ENCODE assay signal across 19 mouse cellular contexts in the genomic region with DNA sequence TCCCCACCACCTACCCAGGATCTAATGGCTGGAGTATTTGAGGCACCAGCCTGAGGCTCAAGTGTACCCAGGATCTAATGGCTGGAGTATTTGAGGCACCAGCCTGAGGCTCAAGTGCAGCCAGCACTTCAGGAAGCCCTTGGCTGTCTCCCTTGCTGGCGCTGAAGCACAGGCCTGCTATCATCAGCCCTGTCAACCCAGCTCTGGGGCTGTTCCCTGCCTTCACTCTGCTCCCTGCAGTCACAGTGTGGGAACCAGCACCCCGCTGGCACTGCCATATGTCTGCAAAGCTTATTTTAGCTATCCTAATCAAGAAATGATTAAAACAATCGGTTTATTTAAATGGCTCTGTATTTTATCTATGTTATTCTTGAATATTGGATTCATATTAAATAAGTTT.
DNase-seq lines count a peak whose midpoint lies in the region; ATAC-seq and TF ChIP-seq lines count a peak whose summit lies in the region.
"Had no signal": no experiment of that assay in that cellular context is flagged by ENCODE, and none has a peak within 500 bp of the region (broad histone marks: within the 10 kb centered on the region; RNA-seq: fewer than 3 reads in every experiment).

No protein-coding gene starts in this region.

- no peak overlapping the region; the same call in 1 of the 2 replicates for H3K27ac ChIP-seq in forebrain, postnatal 0 days (ENCODE audit: low read depth, low read length)
- no peak overlapping the region for H3K27ac ChIP-seq in forebrain, embryonic 14.5 days (ENCODE audit: low read depth, low read length)
- no peak overlapping the region for H3K27ac ChIP-seq in hindbrain, embryonic 16.5 days (ENCODE audit: low read depth, low read length)
- no peak overlapping the region for H3K27ac ChIP-seq in hindbrain, postnatal 0 days
- H3K27ac ChIP-seq in cerebellum, adult 2 months (ENCODE audit: insufficient read depth, low read length): no peak overlapping the region
- H3K27ac ChIP-seq: embryonic facial prominence, embryonic 15.5 days; hindbrain, embryonic 15.5 days; kidney, embryonic 15.5 days; left cerebral cortex, adult 2 months; limb, embryonic 13.5 days; neural tube, embryonic 13.5 days had no signal

- no peak for DNase-seq in forebrain, postnatal 0 days
- DNase-seq in forebrain, embryonic 14.5 days (ENCODE audit: low spot score): no peak
- DNase-seq in hindbrain, postnatal 0 days (ENCODE audit: low spot score): no peak
- peak; percentile 90 to 94 for DNase-seq in cerebellum, adult 2 months
- DNase-seq in layer of hippocampus, adult 9-11 months: peak; percentile 35
- DNase-seq in natural killer cell, adult 2 months (ENCODE audit: low spot score in 2 of 2): no peak
- DNase-seq: liver, postnatal 0 days; lung, postnatal 36 days; midbrain, embryonic 14.5 days; thymus, postnatal 25 days had no signal

- no peak overlapping the region for H3K4me3 ChIP-seq in forebrain, postnatal 0 days (ENCODE audit: low read depth, low read length)
- no peak overlapping the region for H3K4me3 ChIP-seq in forebrain, embryonic 14.5 days (ENCODE audit: low read depth, low read length)
- no peak overlapping the region for H3K4me3 ChIP-seq in hindbrain, embryonic 16.5 days (ENCODE audit: low read length)
- H3K4me3 ChIP-seq in hindbrain, postnatal 0 days (ENCODE audit: low read length): no peak overlapping the region
- H3K4me3 ChIP-seq in cerebellum, adult 2 months (replicated peaks; ENCODE audit: insufficient read depth, low read depth, low read length): no peak overlapping the region
- H3K4me3 ChIP-seq: embryonic facial prominence, embryonic 15.5 days; hindbrain, embryonic 15.5 days; kidney, embryonic 15.5 days; left cerebral cortex, adult 2 months; limb, embryonic 13.5 days; neural tube, embryonic 13.5 days had no signal

- no peak for TF ChIP-seq CTCF in forebrain, postnatal 0 days (IDR thresholded peaks at IDR 0.05; ENCODE audit: low read depth)
- TF ChIP-seq CTCF in hindbrain, postnatal 0 days (IDR thresholded peaks at IDR 0.05; ENCODE audit: low read depth): no peak
- TF ChIP-seq CTCF in cerebellum, adult 2 months (IDR thresholded peaks at IDR 0.05; ENCODE audit: borderline replicate concordance, insufficient read depth, low read depth, low read length): no peak

- no peak for TF ChIP-seq POLR2A in cerebellum, adult 2 months (IDR thresholded peaks at IDR 0.05; ENCODE audit: borderline replicate concordance, insufficient read depth, low read length)

- no peaks in the 10 kb centered on the region for H3K27me3 ChIP-seq in forebrain, postnatal 0 days (ENCODE audit: insufficient read depth, low read length)
- no peaks in the 10 kb centered on the region for H3K27me3 ChIP-seq in forebrain, embryonic 14.5 days (replicated peaks; ENCODE audit: control insufficient read depth, insufficient read depth, low read length)
- no peaks in the 10 kb centered on the region for H3K27me3 ChIP-seq in hindbrain, embryonic 16.5 days (replicated peaks; ENCODE audit: control insufficient read depth, insufficient read depth, low read length)
- no peaks in the 10 kb centered on the region for H3K27me3 ChIP-seq in hindbrain, postnatal 0 days (ENCODE audit: insufficient read depth, low read length)
- H3K27me3 ChIP-seq in cerebellum, adult 2 months (ENCODE audit: control insufficient read depth, insufficient read depth, low read length): no peaks in the 10 kb centered on the region
- H3K27me3 ChIP-seq: embryonic facial prominence, embryonic 15.5 days; hindbrain, embryonic 15.5 days; kidney, embryonic 15.5 days; limb, embryonic 13.5 days; neural tube, embryonic 13.5 days; Patski had no signal

- no peaks in the 10 kb centered on the region for H3K9me3 ChIP-seq in forebrain, postnatal 0 days (ENCODE audit: low read length)
- H3K9me3 ChIP-seq in forebrain, embryonic 14.5 days (replicated peaks; ENCODE audit: control insufficient read depth, low read length): no peaks in the 10 kb centered on the region
- no peaks in the 10 kb centered on the region for H3K9me3 ChIP-seq in hindbrain, embryonic 16.5 days (ENCODE audit: control insufficient read depth, low read length)
- no peaks in the 10 kb centered on the region for H3K9me3 ChIP-seq in hindbrain, postnatal 0 days (ENCODE audit: low read length)
- H3K9me3 ChIP-seq: embryonic facial prominence, embryonic 15.5 days; hindbrain, embryonic 15.5 days; kidney, embryonic 15.5 days; limb, embryonic 13.5 days; neural tube, embryonic 13.5 days had no signal

- ATAC-seq in forebrain, postnatal 0 days: 0 out of 2 replicates have a peak, but pooled peaks have one; percentile 40
- ATAC-seq in forebrain, embryonic 14.5 days: no peak
- ATAC-seq in hindbrain, embryonic 16.5 days: peak; percentile 58; the same call in 1 of the 2 replicates
- ATAC-seq in hindbrain, postnatal 0 days: no peak
- no peak for ATAC-seq in erythroid progenitor cell, adult 5-6 weeks (replicated peaks; ENCODE audit: low FRiP score, poor library complexity, severe bottlenecking)
- ATAC-seq: liver, postnatal 0 days; Patski had no signal

- no peaks in the 10 kb centered on the region for H3K4me1 ChIP-seq in forebrain, postnatal 0 days (ENCODE audit: insufficient read depth)
- 0 out of 2 replicates have a peak, but pooled peaks cover under 1% of the 10 kb centered on the region for H3K4me1 ChIP-seq in forebrain, embryonic 14.5 days (ENCODE audit: control insufficient read depth, insufficient read depth, low read length)
- peaks cover 4% of the 10 kb centered on the region; the same call in 1 of the 2 replicates for H3K4me1 ChIP-seq in hindbrain, embryonic 16.5 days (ENCODE audit: control insufficient read depth, insufficient read depth, low read depth, low read length)
- H3K4me1 ChIP-seq in hindbrain, postnatal 0 days (ENCODE audit: insufficient read depth, low read length): no peaks in the 10 kb centered on the region
- peaks cover 11% of the 10 kb centered on the region; the same call in 1 of the 2 replicates for H3K4me1 ChIP-seq in cerebellum, adult 2 months (ENCODE audit: control insufficient read depth, insufficient read depth, low read length)
- H3K4me1 ChIP-seq: kidney, embryonic 15.5 days had no signal

- no peak overlapping the region for H3K4me2 ChIP-seq in forebrain, postnatal 0 days (ENCODE audit: low read depth)
- H3K4me2 ChIP-seq in forebrain, embryonic 14.5 days (ENCODE audit: low read length): no peak overlapping the region
- H3K4me2 ChIP-seq in hindbrain, embryonic 16.5 days (ENCODE audit: low read length): no peak overlapping the region
- H3K4me2 ChIP-seq in hindbrain, postnatal 0 days (ENCODE audit: low read depth, low read length): no peak overlapping the region
- H3K4me2 ChIP-seq: embryonic facial prominence, embryonic 15.5 days; hindbrain, embryonic 15.5 days; kidney, embryonic 15.5 days; limb, embryonic 13.5 days; neural tube, embryonic 13.5 days had no signal

- WGBS in forebrain, postnatal 0 days: 40% methylated on average over 3 of the region's 3 CpGs
- WGBS in forebrain, embryonic 14.5 days: 52% methylated on average over 3 of the region's 3 CpGs
- WGBS in hindbrain, embryonic 16.5 days: 57% methylated on average over 3 of the region's 3 CpGs
- WGBS in hindbrain, postnatal 0 days: 34% methylated on average over 3 of the region's 3 CpGs
- whole genome bisulfite sequencing in cerebellum, adult 2 months: 4% methylated on average over 3 of the region's 3 CpGs

- H3K9ac ChIP-seq in forebrain, postnatal 0 days: no peak overlapping the region
- H3K9ac ChIP-seq in forebrain, embryonic 14.5 days (ENCODE audit: low read length): no peak overlapping the region
- H3K9ac ChIP-seq in hindbrain, embryonic 16.5 days (ENCODE audit: low read depth, low read length): no peak overlapping the region
- H3K9ac ChIP-seq in hindbrain, postnatal 0 days (replicated peaks; ENCODE audit: low read length): no peak overlapping the region
- H3K9ac ChIP-seq: embryonic facial prominence, embryonic 15.5 days; hindbrain, embryonic 15.5 days; kidney, embryonic 15.5 days; limb, embryonic 13.5 days; liver, postnatal 0 days; neural tube, embryonic 13.5 days had no signal

- H3K36me3 ChIP-seq in forebrain, postnatal 0 days (ENCODE audit: insufficient read depth): no peaks in the 10 kb centered on the region
- no peaks in the 10 kb centered on the region for H3K36me3 ChIP-seq in forebrain, embryonic 14.5 days (ENCODE audit: control insufficient read depth, insufficient read depth, low read length)
- no peaks in the 10 kb centered on the region for H3K36me3 ChIP-seq in hindbrain, embryonic 16.5 days (ENCODE audit: control insufficient read depth, insufficient read depth, low read length)
- H3K36me3 ChIP-seq in hindbrain, postnatal 0 days (ENCODE audit: insufficient read depth, low read length): no peaks in the 10 kb centered on the region
- H3K36me3 ChIP-seq: embryonic facial prominence, embryonic 15.5 days; hindbrain, embryonic 15.5 days; kidney, embryonic 15.5 days; limb, embryonic 13.5 days; neural tube, embryonic 13.5 days had no signal

Comparison
In these comparisons a context has a peak if more than half of its experiments do, and no peak if none do; other contexts are left out.
1. ATAC-seq: peak in forebrain, postnatal 0 days (single experiment) and hindbrain, embryonic 16.5 days (single experiment); none in forebrain, embryonic 14.5 days (single experiment), hindbrain, postnatal 0 days (single experiment) and erythroid progenitor cell, adult 5-6 weeks (single experiment).
2. DNase-seq: peak in cerebellum, adult 2 months (2 of 2) and layer of hippocampus, adult 9-11 months (single experiment); none in forebrain, postnatal 0 days (single experiment), forebrain, embryonic 14.5 days (single experiment), hindbrain, postnatal 0 days (single experiment) and natural killer cell, adult 2 months (0 of 2).